Mouse (Mus musculus): ENCODE results near the gene Eln. TPM values are rescaled to one million over a fixed set of nuclear protein-coding genes. Genes with fewer than 3 reads are reported as not detected.
A peak's percentile ranks its signal among the peaks of the same experiment; 100 is the strongest.

The Eln gene
- polyA plus RNA-seq, 1 experiment from 2014 or later: 340 TPM

GRCm38 (mm10) chr5:134733241-134733640, 13.9 kb downstream of the Eln start:
- Histone ChIP-seq H3K27me3 (ENCODE audit: control insufficient read depth, insufficient read depth, low read length) (no peaks in the 10 kb centered on the region), H3K9ac (ENCODE audit: low read length) (no peak overlapping the region), H3K4me3 (ENCODE audit: low read depth, low read length) (no peak overlapping the region), H3K9me3 (ENCODE audit: control insufficient read depth, low read length) (no peaks in the 10 kb centered on the region), H3K36me3 (ENCODE audit: control insufficient read depth, insufficient read depth, low read length) (peaks cover 2% of the 10 kb centered on the region; the same call in 1 of the 2 replicates), H3K27ac (replicated peaks) (no peak overlapping the region), H3K4me1 (replicated peaks; ENCODE audit: control insufficient read depth, insufficient read depth) (0 out of 2 replicates have a peak, but pooled peaks cover 3% of the 10 kb centered on the region), H3K4me2 (replicated peaks; ENCODE audit: low read depth) (no peak overlapping the region)
- TF ChIP-seq CTCF (IDR thresholded peaks at IDR 0.05; ENCODE audit: low read depth): no peak
- TF ChIP-seq EP300 (optimal IDR thresholded peaks at IDR 0.05): no peak
- WGBS: 77% methylated on average over 4 of the region's 4 CpGs
- DNase-seq (ENCODE audit: low spot score): no peak
- no peak for ATAC-seq (ENCODE audit: low FRiP score, low TSS enrichment)

GRCm38 (mm10) chr5:134729124-134729523, 18.0 kb downstream of the Eln start:
- Histone ChIP-seq H3K9ac (ENCODE audit: low read length) (no peak overlapping the region), H3K27me3 (ENCODE audit: control insufficient read depth, insufficient read depth, low read length) (no peaks in the 10 kb centered on the region), H3K36me3 (ENCODE audit: control insufficient read depth, insufficient read depth, low read length) (peaks cover 4% of the 10 kb centered on the region; the same call in 1 of the 2 replicates), H3K4me3 (ENCODE audit: low read depth, low read length) (no peak overlapping the region), H3K4me2 (replicated peaks; ENCODE audit: low read depth) (no peak overlapping the region), H3K27ac (replicated peaks) (no peak overlapping the region), H3K9me3 (ENCODE audit: control insufficient read depth, low read length) (no peaks in the 10 kb centered on the region), H3K4me1 (replicated peaks; ENCODE audit: control insufficient read depth, insufficient read depth) (0 out of 2 replicates have a peak, but pooled peaks cover 2% of the 10 kb centered on the region)
- no peak for ATAC-seq (ENCODE audit: low FRiP score, low TSS enrichment)
- TF ChIP-seq EP300 (optimal IDR thresholded peaks at IDR 0.05) (no peak), CTCF (IDR thresholded peaks at IDR 0.05; ENCODE audit: low read depth) (no peak)
- 93% methylated on average over 12 of the region's 12 CpGs for WGBS
- DNase-seq (ENCODE audit: low spot score): no peak

GRCm38 (mm10) chr5:134728535-134728934, 18.6 kb downstream of the Eln start:
- Histone ChIP-seq H3K4me2 (replicated peaks; ENCODE audit: low read depth) (no peak overlapping the region), H3K27ac (replicated peaks) (no peak overlapping the region), H3K4me3 (ENCODE audit: low read depth, low read length) (no peak overlapping the region), H3K9me3 (ENCODE audit: control insufficient read depth, low read length) (no peaks in the 10 kb centered on the region), H3K4me1 (replicated peaks; ENCODE audit: control insufficient read depth, insufficient read depth) (no peaks in the 10 kb centered on the region), H3K36me3 (ENCODE audit: control insufficient read depth, insufficient read depth, low read length) (peaks cover 4% of the 10 kb centered on the region; the same call in 1 of the 2 replicates), H3K9ac (ENCODE audit: low read length) (no peak overlapping the region), H3K27me3 (ENCODE audit: control insufficient read depth, insufficient read depth, low read length) (no peaks in the 10 kb centered on the region)
- TF ChIP-seq CTCF (IDR thresholded peaks at IDR 0.05; ENCODE audit: low read depth) (no peak), EP300 (optimal IDR thresholded peaks at IDR 0.05) (no peak)
- DNase-seq (ENCODE audit: low spot score) (no peak), ATAC-seq (ENCODE audit: low FRiP score, low TSS enrichment) (no peak)
- 49% methylated on average over 3 of the region's 3 CpGs for WGBS

- H3K27ac ChIP-seq (replicated peaks): no peak overlapping the region
- WGBS: 71% methylated on average over 8 of the region's 8 CpGs
- H3K4me1 ChIP-seq (replicated peaks; ENCODE audit: control insufficient read depth, insufficient read depth): no peaks in the 10 kb centered on the region
- H3K4me3 ChIP-seq (ENCODE audit: low read depth, low read length): no peak overlapping the region
- peaks cover 4% of the 10 kb centered on the region; the same call in 1 of the 2 replicates for H3K36me3 ChIP-seq (ENCODE audit: control insufficient read depth, insufficient read depth, low read length)
- no peak overlapping the region for H3K4me2 ChIP-seq (replicated peaks; ENCODE audit: low read depth)
- no peak for DNase-seq (ENCODE audit: low spot score)
- no peaks in the 10 kb centered on the region for H3K9me3 ChIP-seq (ENCODE audit: control insufficient read depth, low read length)
- no peak for ATAC-seq (ENCODE audit: low FRiP score, low TSS enrichment)
- no peak overlapping the region for H3K9ac ChIP-seq (ENCODE audit: low read length)
- no peak for TF ChIP-seq EP300 (optimal IDR thresholded peaks at IDR 0.05)
- no peak for TF ChIP-seq CTCF (IDR thresholded peaks at IDR 0.05; ENCODE audit: low read depth)
- no peaks in the 10 kb centered on the region for H3K27me3 ChIP-seq (ENCODE audit: control insufficient read depth, insufficient read depth, low read length)
These were observed 20.0 kb downstream of the Eln start for GRCm38 (mm10) chr5:134727001-134727639.

- Histone ChIP-seq H3K27ac (replicated peaks) (no peak overlapping the region), H3K4me2 (replicated peaks; ENCODE audit: low read depth) (no peak overlapping the region), H3K4me1 (replicated peaks; ENCODE audit: control insufficient read depth, insufficient read depth) (no peaks in the 10 kb centered on the region), H3K9ac (ENCODE audit: low read length) (no peak overlapping the region), H3K27me3 (ENCODE audit: control insufficient read depth, insufficient read depth, low read length) (no peaks in the 10 kb centered on the region), H3K9me3 (ENCODE audit: control insufficient read depth, low read length) (no peaks in the 10 kb centered on the region), H3K4me3 (ENCODE audit: low read depth, low read length) (no peak overlapping the region), H3K36me3 (ENCODE audit: control insufficient read depth, insufficient read depth, low read length) (peaks cover 4% of the 10 kb centered on the region; the same call in 1 of the 2 replicates)
- DNase-seq (ENCODE audit: low spot score): no peak
- TF ChIP-seq EP300 (optimal IDR thresholded peaks at IDR 0.05): no peak
- no peak for TF ChIP-seq CTCF (IDR thresholded peaks at IDR 0.05; ENCODE audit: low read depth)
- ATAC-seq (ENCODE audit: low FRiP score, low TSS enrichment): no peak
- 61% methylated on average over 4 of the region's 4 CpGs for whole genome bisulfite sequencing
These were observed 21.8 kb downstream of the Eln start for GRCm38 (mm10) chr5:134725299-134725698.

- 34% methylated on average over 4 of the region's 4 CpGs for WGBS
- DNase-seq (ENCODE audit: low spot score) (no peak), ATAC-seq (ENCODE audit: low FRiP score, low TSS enrichment) (peak; percentile 27; the same call in 1 of the 2 replicates)
- Histone ChIP-seq H3K27me3 (ENCODE audit: control insufficient read depth, insufficient read depth, low read length) (no peaks in the 10 kb centered on the region), H3K4me1 (replicated peaks; ENCODE audit: control insufficient read depth, insufficient read depth) (no peaks in the 10 kb centered on the region), H3K36me3 (ENCODE audit: control insufficient read depth, insufficient read depth, low read length) (peaks cover 5% of the 10 kb centered on the region; the same call in 1 of the 2 replicates), H3K4me3 (ENCODE audit: low read depth, low read length) (no peak overlapping the region), H3K9me3 (ENCODE audit: control insufficient read depth, low read length) (no peaks in the 10 kb centered on the region), H3K27ac (replicated peaks) (no peak overlapping the region), H3K9ac (ENCODE audit: low read length) (no peak overlapping the region), H3K4me2 (replicated peaks; ENCODE audit: low read depth) (no peak overlapping the region)
- TF ChIP-seq CTCF (IDR thresholded peaks at IDR 0.05; ENCODE audit: low read depth) (no peak), EP300 (optimal IDR thresholded peaks at IDR 0.05) (no peak)
These were observed 27.1 kb downstream of the Eln start for GRCm38 (mm10) chr5:134720058-134720457.
